Comparison of ENCODE assay signal across 8 mouse cellular contexts in the genomic region with DNA sequence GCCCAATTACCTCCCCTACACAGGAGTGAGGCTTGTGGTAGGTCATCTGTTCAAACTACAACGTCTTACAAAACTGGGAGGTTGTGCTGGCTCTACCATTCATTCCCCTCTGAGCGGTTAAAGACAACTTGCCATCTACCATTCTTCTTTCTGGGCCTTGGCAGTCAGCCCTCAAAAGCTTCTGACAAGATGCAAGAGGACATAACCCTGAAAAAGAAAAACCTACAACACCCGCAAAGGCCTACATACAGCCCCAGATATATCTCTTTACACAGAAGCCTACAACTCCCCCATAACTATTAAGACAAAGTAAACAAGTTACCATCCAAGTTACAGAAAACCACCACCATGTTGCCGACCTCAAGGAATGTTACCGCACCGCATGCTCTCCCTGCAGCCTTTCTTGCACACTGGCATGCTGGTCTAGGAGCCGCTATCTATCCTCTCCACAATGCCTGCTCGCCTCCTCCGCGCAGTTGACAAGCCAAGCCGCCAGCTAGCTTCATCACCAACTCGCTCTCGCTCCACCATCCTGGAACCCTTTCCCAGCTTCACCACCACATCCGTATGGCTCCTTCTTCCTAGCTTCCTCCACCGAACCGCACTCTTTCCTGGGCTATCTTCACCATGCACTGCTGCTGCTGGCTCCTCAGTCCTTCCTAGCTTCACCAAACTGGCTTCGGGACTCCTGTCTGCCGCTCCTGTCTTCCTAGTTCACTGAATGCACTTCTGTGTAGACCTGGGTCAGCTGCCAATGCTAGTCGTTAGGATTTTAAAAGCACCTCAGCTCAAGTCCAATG. TPM values are rescaled to one million over a fixed set of nuclear protein-coding genes. Genes with fewer than 3 reads are reported as not detected.
DNase-seq lines count a peak whose midpoint lies in the region; ATAC-seq and TF ChIP-seq lines count a peak whose summit lies in the region.

No protein-coding gene starts in this region.

- peak overlapping the region; percentile 90 for H3ac ChIP-seq in C2C12 (ENCODE audit: control insufficient read depth, insufficient read length, low read depth)

- no peaks in the 10 kb centered on the region for H3K27me3 ChIP-seq in C2C12 (ENCODE audit: control insufficient read depth, insufficient read depth, insufficient read length)
- H3K27me3 ChIP-seq in hindbrain, embryonic 12.5 days: no peaks in the 10 kb centered on the region
- H3K27me3 ChIP-seq in lung, postnatal 0 days (replicated peaks; ENCODE audit: insufficient read depth, low read length): no peaks in the 10 kb centered on the region

- peaks cover 65% of the 10 kb centered on the region for H3K79me3 ChIP-seq in C2C12 (ENCODE audit: low read depth)

- H3K36me3 ChIP-seq in C2C12 (ENCODE audit: control insufficient read depth, insufficient read depth): peaks cover 56% of the 10 kb centered on the region
- peaks cover 28% of the 10 kb centered on the region for H3K36me3 ChIP-seq in hindbrain, embryonic 12.5 days
- peaks cover 21% of the 10 kb centered on the region; the same call in 1 of the 2 replicates for H3K36me3 ChIP-seq in lung, postnatal 0 days (ENCODE audit: insufficient read depth, low read length)

- no peak for ATAC-seq in cerebellum, adult (ENCODE audit: insufficient number of reproducible peaks, low FRiP score, low TSS enrichment)
- no peak for ATAC-seq in hindbrain, embryonic 12.5 days (ENCODE audit: low FRiP score)
- no peak for ATAC-seq in lung, postnatal 0 days

- no peaks in the 10 kb centered on the region for H3K9me3 ChIP-seq in hindbrain, embryonic 12.5 days (replicated peaks)
- no peaks in the 10 kb centered on the region for H3K9me3 ChIP-seq in lung, postnatal 0 days (ENCODE audit: low read length)

- H3K4me3 ChIP-seq in C2C12 (ENCODE audit: insufficient read depth, poor library complexity, severe bottlenecking): peak overlapping the region; percentile 98
- peak overlapping the region; percentile 98 for H3K4me3 ChIP-seq in hindbrain, embryonic 12.5 days
- H3K4me3 ChIP-seq in lung, postnatal 0 days (ENCODE audit: low read depth, low read length): peak overlapping the region; percentile 71

- DNase-seq in cerebellum, adult 11 months: peak; percentile 37
- DNase-seq in embryo, embryonic 11.5 days (ENCODE audit: low read depth, low spot score): peak; percentile 19
- peak; percentile 57 for DNase-seq in lung, postnatal 0 days (ENCODE audit: low spot score)
- DNase-seq in thymus, postnatal 4 days: peak; percentile 60
- DNase-seq in gastrocnemius, postnatal 25 days: no peak

- H3K4me1 ChIP-seq in hindbrain, embryonic 12.5 days: peaks cover 41% of the 10 kb centered on the region
- H3K4me1 ChIP-seq in lung, postnatal 0 days (ENCODE audit: insufficient read depth, low read depth, low read length): peaks cover 20% of the 10 kb centered on the region

- H3K4me2 ChIP-seq in hindbrain, embryonic 12.5 days (replicated peaks): peak overlapping the region; percentile 90
- peak overlapping the region; percentile 85 for H3K4me2 ChIP-seq in lung, postnatal 0 days (replicated peaks; ENCODE audit: low read depth, low read length)

- peaks cover 79% of the 10 kb centered on the region for H3K79me2 ChIP-seq in C2C12 (ENCODE audit: control insufficient read depth, insufficient read depth)

- H3K9ac ChIP-seq in hindbrain, embryonic 12.5 days: peak overlapping the region; percentile 100
- H3K9ac ChIP-seq in lung, postnatal 0 days (replicated peaks; ENCODE audit: low read depth): peak overlapping the region; percentile 98

- whole genome bisulfite sequencing in hindbrain, embryonic 12.5 days: 1% methylated on average over 19 of the region's 19 CpGs
- under 1% methylated on average over 19 of the region's 19 CpGs for WGBS in lung, postnatal 0 days

- no peak for TF ChIP-seq CTCF in C2C12 (IDR thresholded peaks at IDR 0.05; ENCODE audit: control insufficient read depth, insufficient read depth, insufficient read length)
- TF ChIP-seq CTCF in lung, postnatal 0 days (IDR thresholded peaks at IDR 0.05): no peak

- peak overlapping the region; percentile 99 for H3K27ac ChIP-seq in hindbrain, embryonic 12.5 days
- peak overlapping the region; percentile 99 for H3K27ac ChIP-seq in lung, postnatal 0 days (ENCODE audit: low read length)

- no peak for TF ChIP-seq EP300 in lung, postnatal 0 days (IDR thresholded peaks at IDR 0.05)

TF ChIP-seq in C2C12, 6 proteins besides CTCF, POLR2A, EP300 and RAD21:
- TF ChIP-seq FOSL1 (IDR thresholded peaks at IDR 0.05; ENCODE audit: insufficient read depth, low read length, poor library complexity, severe bottlenecking) (no peak), MAX (IDR thresholded peaks at IDR 0.05) (peak; percentile 45), USF1 (IDR thresholded peaks at IDR 0.05; ENCODE audit: low read depth) (no peak)

RNA-seq across cellular contexts. Expression of a gene that starts 29.6 kb away (rescaled TPM):
- 69.6 TPM for polyA plus RNA-seq in C2C12 (2012; fragmentation: generic; extraction: Trizol)
- 71.8 and 73.7 TPM in 2 replicates for polyA plus RNA-seq in hindbrain, embryonic 12.5 days (2016; fragmentation: Nextera tagmentation; extraction: Ambion mirVana)
- polyA plus RNA-seq in lung, postnatal 0 days (2015; fragmentation: Nextera tagmentation; extraction: Ambion mirVana): 64.6 TPM in 2 replicates
- total RNA-seq in gastrocnemius, postnatal 25 days (2021): 10 to 100 TPM; 62.2 to 62.8 TPM
